Mouse (Mus musculus) monocyte, adult 5-6 weeks (primary cell): ENCODE results near the gene Cenpn. TPM values are rescaled to one million over a fixed set of nuclear protein-coding genes. Genes with fewer than 3 reads are reported as not detected.

Experiments
- ATAC-seq: fragments of 153-309, 156-312 bp; replicated peaks from 2 replicates; pipeline ENCODE4 v1.8.0; 2017; ENCODE audit warnings: mild to moderate bottlenecking; ENCODE audit not compliant: low TSS enrichment, insufficient number of reproducible peaks, severe bottlenecking, poor library complexity, low FRiP score
- total RNA-seq: library from RNA; stranded (forward); fragments of 200-1000, 200-491, 200-594 nt; gene quantifications from 3 replicates; pipeline ENCODE4 v1.2.3, GENCODE M21; 2017

The Cenpn gene
- total RNA-seq, 1 experiment from 2014 or later, result 1.1 TPM

DNA sequence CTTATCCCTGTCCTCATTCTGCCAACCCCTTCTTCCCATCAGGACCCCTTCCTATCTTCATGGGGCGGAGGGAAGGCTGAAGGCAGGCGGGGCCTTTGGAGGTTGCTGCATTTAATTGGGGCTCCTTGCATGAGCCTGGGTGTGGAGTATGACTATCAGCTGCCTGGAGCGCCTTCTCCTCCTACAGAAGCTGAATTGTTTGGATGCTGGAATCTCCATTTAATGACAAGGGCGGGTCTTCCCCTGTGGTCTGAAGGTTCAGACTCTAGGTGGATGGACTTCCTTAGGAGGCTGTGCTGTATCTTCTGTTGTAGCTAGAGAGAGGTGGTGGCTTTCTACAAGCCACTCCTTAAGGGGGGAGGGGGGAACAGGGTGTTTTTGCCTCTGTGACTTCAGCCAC is 13.4 kb downstream of the Cenpn start:
- ATAC-seq, result no peak

- no peak for ATAC-seq
Measured at GRCm38 (mm10) chr8:116935506-116935905, 14.0 kb downstream of the Cenpn start.

GRCm38 (mm10) chr8:116942284-116943058 is 20.9 kb downstream of the Cenpn start:
- ATAC-seq, result no peak

DNA sequence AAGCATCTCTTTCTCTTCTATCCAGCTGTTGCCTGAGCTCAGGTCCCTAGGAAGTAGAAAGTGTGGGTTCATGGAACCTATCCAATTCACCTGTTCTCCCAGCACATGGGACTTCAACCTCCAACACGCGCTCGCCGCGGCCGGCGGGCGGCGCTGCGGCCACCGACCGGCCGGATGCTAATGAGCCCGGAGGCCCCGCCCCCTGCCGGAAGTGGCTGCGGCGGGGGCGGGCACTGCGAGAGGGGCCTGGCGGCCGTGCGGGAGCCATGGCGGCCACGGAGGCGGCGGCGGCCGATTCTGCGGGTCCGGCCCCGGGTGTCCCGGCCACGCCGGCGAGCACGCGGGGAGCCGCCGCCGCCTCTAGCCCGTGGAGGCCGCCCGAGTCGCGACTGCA is 21.6 kb downstream of the Cenpn start, which contains the start of gene Atmin:
TSS of gene Atmin (plus strand) at position 233 of the 394 bp plus-strand sequence.
- ATAC-seq, result no peak

DNA sequence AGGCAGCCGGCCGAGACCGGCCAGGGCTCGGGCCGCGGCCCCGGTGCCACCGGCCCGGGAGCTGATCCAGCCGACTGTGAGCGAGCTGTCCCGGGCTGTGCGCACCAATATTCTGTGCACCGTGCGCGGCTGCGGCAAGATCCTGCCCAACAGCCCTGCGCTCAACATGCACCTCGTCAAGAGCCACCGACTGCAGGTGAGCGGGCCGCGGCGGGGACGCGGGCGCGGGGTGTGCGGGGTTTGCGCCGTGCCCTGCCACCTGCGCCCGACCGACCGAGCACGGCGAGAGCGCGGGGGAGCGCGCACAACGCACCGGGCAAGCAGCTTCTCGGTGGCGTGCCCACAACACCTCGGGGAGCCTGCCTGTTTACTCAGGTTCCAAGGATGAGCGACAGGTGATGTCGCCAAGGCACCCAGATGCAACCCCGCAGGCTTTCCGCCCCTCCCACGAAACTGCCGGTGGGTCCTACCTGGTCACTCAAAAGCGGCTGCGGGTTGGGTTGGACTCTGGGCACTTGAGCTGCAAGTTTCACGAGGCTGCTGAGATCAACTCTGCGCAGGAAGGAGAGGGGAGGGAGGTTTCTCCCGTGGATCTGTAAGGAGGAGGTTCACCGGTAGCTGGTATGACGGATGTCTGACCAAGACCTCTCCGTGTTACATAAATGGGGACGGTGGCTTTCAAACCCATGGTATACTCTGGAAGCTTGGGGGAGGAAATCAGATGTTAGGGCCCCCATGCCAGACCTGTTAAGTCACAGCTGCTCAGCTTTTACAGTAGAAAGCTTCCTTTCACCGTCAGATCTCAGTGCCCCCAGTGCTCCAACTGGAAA is 22.2 kb downstream of the Cenpn start:
- no peak for ATAC-seq

DNA sequence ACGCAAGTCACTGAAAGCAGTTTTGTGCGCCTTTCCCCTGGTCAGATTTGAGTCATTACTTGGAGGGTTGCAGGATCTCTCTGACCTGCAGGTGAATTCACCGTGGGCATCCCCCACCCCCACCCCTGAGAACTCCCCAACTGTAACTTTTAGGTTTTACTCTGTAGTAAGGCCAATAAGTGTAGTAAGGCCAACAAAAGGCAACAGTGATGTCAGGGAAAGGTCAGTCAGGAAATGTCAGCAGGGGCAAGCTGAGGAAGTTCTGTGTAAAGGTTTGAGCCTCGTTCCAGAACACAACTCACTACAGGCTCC is 22.8 kb downstream of the Cenpn start:
- 0 out of 2 replicates have a peak, but pooled peaks have one; percentile 24 for ATAC-seq

DNA sequence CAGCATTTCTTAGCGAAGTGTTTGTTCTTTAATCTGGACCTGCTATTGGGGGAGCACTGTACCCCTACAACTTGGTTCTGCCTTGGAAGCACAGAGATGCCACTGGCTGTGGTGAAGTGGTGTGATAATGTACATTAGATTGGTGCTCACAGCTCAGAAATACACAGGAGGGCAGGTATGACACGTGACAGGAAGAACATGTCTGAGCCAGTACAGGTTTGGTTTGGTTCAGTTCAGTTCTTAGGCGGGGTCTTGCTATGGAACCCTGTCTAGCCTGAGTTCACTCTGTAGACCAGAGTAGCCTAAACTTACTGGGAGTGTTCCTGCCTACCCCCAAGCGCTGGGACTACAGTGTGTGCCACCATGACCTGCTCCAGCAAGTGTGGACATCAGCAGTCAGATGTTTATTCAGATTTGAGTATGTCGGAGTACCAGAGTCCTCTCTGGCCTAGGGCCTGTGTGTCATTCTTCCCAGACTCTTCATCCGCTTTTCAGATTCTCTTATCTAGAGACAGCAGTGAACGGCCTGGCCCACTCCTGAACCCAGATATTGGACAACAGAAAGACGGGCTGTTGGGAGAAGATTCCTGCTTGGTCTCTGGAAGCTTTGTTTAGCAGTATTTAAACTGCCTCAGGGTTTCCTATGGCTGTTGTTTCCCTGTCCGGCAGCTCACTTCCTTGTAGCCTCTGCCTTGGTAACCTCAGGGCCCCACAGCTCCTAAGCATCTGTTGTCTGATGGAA is 23.8 kb downstream of the Cenpn start:
- no peak for ATAC-seq

DNA sequence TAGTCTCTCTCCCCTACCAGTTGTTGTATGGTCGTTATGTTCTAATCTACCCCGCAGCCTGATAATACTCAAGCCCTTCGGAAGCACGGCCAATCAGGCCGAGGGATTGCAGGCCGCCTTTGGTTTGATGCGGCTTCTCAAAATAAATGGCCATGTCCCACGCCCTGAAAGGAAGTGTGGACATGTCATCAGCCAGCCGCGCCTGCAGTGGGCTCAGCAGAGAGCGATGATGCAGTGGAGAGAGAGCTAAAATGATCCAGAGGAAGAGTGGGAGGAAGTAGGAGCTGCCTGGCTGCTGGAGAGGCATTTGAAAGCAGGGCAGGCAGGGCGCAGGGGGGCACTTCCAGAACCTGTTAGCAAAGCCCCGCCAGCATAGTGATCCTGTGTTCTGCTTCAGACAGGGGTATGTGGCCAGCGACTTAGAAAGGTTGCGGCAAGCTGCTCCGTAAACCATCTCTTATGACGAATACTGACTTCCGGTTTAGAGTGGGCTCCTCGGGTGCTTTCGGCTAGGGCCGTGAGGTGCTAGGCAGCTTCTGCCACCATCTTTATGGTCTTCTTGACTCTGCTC is 24.8 kb downstream of the Cenpn start:
- peak; percentile 32 for ATAC-seq

GRCm38 (mm10) chr8:116946851-116947250 is 25.3 kb downstream of the Cenpn start:
- no peak for ATAC-seq

DNA sequence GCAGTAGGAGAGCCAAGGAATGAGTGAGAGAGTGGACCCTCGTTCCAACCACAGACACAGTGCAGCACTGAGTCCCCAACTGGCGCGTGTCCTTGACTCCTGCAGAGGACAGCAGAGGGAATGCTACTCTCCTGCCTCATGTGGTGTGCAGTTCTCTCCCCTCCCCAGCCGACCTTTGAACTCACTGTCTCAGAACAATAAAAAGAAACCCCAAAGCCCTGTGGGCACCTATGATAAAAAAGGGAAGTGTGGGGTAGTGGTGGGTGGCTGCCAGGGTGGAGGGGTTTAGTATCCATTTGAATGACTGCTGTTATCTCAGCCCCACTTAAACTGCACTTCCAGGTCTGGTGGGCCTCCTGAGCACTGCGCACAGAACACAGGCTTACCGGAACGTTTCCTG is 26.1 kb downstream of the Cenpn start:
- no peak for ATAC-seq

GRCm38 (mm10) chr8:116951369-116951768 is 29.8 kb downstream of the Cenpn start:
- no peak for ATAC-seq

DNA sequence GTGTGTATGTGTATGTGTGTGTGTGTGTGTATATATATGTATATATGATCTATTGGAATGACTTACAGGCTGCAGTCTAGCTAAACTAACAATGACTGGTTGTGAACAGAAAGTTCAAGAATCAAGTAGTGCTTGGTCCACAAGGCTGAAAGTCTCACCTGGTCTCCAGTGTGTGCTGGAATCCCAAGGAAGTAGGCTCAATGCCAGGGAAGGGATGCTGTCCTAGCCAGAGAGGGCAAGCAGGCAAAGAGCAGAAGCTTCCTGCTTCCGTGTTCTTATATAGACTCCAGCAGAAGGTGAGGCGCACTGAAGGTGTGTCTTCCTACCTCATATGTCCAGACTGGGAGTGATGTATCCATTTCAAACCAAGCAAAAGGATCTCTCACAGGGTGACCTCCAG is 30.2 kb downstream of the Cenpn start:
- ATAC-seq, result no peak

DNA sequence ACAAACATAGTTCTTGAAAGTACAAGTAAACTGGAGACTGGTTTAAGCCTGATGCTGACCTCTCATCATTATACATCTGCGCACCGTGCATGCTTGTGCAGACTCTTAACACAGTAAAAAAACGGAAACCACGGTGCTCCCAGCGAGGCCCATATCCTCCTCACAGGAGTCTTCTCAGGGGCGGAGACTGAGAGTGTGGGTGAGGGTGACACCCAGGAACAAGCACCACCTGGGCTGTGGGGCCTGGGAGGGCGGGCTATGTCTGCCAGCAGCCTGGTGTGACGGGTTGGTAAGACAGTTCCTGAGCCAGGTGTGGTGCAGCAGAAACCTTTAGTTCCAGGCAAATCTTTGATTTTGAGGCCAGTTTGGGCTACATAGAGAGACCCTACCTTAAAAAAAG is 30.9 kb downstream of the Cenpn start:
- no peak for ATAC-seq

- no peak for ATAC-seq
Measured at GRCm38 (mm10) chr8:116954415-116954814, 32.9 kb downstream of the Cenpn start.

GRCm38 (mm10) chr8:116969531-116969930 is 48.0 kb downstream of the Cenpn start:
- ATAC-seq, result no peak

DNA sequence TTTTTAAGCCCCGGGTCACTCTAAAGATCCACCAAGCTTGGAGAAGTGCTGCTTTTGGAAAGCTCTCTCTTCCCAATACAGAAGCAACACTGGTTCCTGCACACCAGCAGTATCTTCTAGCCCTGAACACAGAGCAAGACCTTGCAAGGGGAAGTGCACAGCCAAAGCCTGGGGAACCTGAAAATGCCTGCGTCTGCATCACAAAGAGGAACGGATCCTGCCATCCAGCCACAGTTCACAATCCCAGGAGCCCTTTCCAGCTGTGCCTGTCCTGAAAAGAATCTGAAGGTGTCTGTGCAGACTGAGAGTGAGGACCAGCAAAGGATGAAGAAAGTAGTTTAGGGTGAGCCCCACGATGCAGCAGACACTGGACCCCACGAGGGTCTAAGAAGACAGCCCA is 53.5 kb downstream of the Cenpn start:
- no peak for ATAC-seq

- no peak for ATAC-seq
Measured at GRCm38 (mm10) chr8:116975606-116976005, 54.1 kb downstream of the Cenpn start.

- ATAC-seq, result no peak
Measured at GRCm38 (mm10) chr8:116978052-116978451, 56.5 kb downstream of the Cenpn start.

DNA sequence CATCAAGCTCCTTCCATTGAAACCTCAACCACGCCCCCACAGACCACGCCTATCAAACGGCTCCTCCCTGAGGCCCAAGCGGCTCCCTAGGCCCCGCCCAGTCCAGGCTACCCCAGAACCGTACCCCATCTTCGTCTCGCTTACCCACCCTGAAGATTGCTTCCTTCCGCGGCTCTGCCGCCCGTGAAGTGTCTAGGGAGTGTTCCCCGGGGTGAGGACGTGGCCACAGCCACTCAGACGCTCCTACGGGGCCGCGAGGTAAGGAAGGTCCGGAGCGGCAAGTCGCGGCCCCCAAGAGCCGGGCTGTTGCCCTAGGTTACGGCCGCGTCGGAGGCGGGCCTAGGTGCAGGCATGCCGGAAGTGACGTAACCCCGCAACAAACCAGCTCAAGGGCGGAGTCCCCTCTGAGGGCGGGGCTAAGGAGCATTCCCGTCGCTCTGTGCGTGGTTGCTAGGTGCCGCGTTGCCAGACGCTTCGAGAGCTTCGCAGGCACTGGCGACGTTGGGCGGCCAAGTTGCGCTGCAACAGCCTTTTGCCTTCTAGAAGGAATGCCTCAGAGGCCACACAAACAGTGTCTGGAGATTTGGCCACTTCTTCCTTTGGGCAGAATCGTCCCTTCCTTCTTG is 57.2 kb downstream of the Cenpn start, which contains the start of gene 1700030J22Rik:
TSS of gene 1700030J22Rik (minus strand) at position 329 of the 626 bp plus-strand sequence.
- ATAC-seq, result peak; percentile 93
